Mouse (Mus musculus): ENCODE measurements around the gene Rag2. TPM values are rescaled to one million over a fixed set of nuclear protein-coding genes. Genes with fewer than 3 reads are reported as not detected.

Rag2 gene
- polyA plus RNA-seq (2016; fragmentation: Nextera tagmentation; extraction: Ambion mirVana), result not detected in 2 replicates

DNA sequence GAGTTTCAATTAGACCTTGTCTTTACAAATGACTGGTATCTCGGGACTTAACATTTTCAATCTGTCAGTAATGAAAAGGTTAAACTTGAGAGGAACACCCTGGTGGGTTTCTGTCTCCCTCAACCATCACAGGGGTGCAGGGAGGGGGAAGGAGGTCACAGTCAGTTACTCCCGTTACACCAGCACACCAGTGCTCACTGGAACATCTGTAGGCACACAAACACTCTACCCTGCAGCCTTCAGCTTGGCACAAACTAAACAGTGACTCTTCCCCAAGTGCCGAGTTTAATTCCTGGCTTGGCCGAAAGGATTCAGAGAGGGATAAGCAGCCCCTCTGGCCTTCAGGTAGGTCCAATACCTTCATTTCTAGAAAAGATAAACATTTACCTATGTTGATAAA, at the start of gene Rag2:
Rag2 (plus strand) TSS at position 193 of the 400 bp plus-strand sequence.
- WGBS, result 61% methylated on average over 4 of the region's 4 CpGs
- ATAC-seq (ENCODE audit: low FRiP score), result no peak
- no peaks in the 10 kb centered on the region for H3K9me3 ChIP-seq
- no peak within 1 kb of the TSS for H3K27ac ChIP-seq
- no peaks in the 10 kb centered on the region for H3K36me3 ChIP-seq (replicated peaks)
- H3K9ac ChIP-seq, result no peak within 1 kb of the TSS
- no peak within 1 kb of the TSS for H3K4me3 ChIP-seq (replicated peaks)
- H3K4me2 ChIP-seq, result no peak within 1 kb of the TSS
- H3K4me1 ChIP-seq, result peaks cover 15% of the 10 kb centered on the region
- H3K27me3 ChIP-seq, result no peaks in the 10 kb centered on the region

DNA sequence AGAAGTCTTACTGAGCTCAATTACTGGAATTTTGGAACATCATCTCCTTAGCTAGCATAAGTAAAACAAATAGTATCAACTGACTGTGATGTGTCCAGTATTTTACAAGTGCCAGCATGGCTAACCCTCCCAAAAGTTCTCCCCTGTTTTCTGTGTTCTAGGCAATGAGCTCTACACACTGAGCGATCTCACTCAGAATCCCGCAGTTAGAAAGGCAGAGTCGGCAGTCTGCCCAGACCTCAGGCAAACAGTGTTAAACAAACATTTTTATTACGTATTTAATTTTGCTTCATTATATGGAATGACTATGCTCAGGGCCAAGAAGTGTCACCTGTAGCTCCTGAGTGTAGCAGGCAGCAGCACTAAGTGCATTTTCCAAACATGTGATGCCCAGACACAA, 47.3 kb upstream of the Rag2 start:
- H3K27me3 ChIP-seq, result peaks cover 4% of the 10 kb centered on the region; the same call in 1 of the 2 replicates
- H3K4me3 ChIP-seq (replicated peaks), result no peak overlapping the region
- no peak overlapping the region for H3K4me2 ChIP-seq
- no peak for ATAC-seq (ENCODE audit: low FRiP score)
- no peak overlapping the region for H3K27ac ChIP-seq
- H3K4me1 ChIP-seq, result no peaks in the 10 kb centered on the region
- WGBS, result 92% methylated on average over 4 of the region's 4 CpGs
- H3K9ac ChIP-seq, result no peak overlapping the region
- H3K9me3 ChIP-seq, result no peaks in the 10 kb centered on the region
- no peaks in the 10 kb centered on the region for H3K36me3 ChIP-seq (replicated peaks)

DNA sequence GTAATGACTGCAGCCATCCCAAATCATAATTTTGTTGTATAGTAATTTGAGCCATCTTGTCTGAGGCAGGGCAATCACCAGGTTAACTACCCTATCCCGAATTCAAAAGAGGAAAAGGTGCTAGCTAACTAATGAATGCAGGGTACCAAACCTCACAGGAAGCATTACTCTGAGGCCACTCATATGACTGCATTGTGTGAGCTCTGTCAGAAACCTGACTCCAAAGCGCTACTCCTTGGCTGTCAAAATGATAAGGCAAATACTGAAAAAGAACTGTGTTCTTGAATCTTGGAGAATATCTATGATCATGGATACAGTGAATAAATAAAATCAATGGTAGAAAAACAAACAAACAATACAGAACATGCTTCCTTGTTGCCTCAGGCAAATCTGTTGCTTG, 44.5 kb upstream of the Rag2 start:
- H3K27ac ChIP-seq, result no peak overlapping the region
- H3K36me3 ChIP-seq (replicated peaks), result no peaks in the 10 kb centered on the region
- H3K4me2 ChIP-seq, result no peak overlapping the region
- no peaks in the 10 kb centered on the region for H3K4me1 ChIP-seq
- peaks cover 4% of the 10 kb centered on the region; the same call in 1 of the 2 replicates for H3K27me3 ChIP-seq
- 73% methylated on average over 2 of the region's 2 CpGs for WGBS
- no peak for ATAC-seq (ENCODE audit: low FRiP score)
- no peaks in the 10 kb centered on the region for H3K9me3 ChIP-seq
- no peak overlapping the region for H3K9ac ChIP-seq
- H3K4me3 ChIP-seq (replicated peaks), result no peak overlapping the region

DNA sequence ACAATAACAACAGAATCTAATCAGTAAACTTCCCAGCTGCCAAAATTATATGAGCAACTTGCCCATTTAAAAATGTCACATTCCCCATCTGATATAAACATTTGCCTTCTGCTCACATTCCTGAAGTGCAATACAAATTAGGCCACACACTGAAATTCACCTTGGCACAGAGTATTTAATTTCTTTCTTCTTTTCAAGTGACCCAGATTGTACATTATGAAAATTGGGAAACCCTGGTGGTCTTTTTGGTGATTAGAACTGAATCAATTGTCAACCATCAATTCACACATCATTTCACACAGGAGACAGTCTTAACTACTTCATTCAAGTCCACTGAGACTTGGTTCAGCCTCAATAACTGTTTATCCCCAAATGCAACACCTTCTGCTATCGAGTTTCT, 44.1 kb upstream of the Rag2 start:
- ATAC-seq (ENCODE audit: low FRiP score), result no peak
- Histone ChIP-seq H3K36me3 (replicated peaks) (no peaks in the 10 kb centered on the region), H3K4me2 (no peak overlapping the region), H3K9ac (no peak overlapping the region), H3K4me3 (replicated peaks) (no peak overlapping the region), H3K27me3 (peaks cover 4% of the 10 kb centered on the region; the same call in 1 of the 2 replicates), H3K27ac (no peak overlapping the region), H3K4me1 (no peaks in the 10 kb centered on the region), H3K9me3 (no peaks in the 10 kb centered on the region)
- 24% methylated on average over 1 of the region's 1 CpGs for WGBS

DNA sequence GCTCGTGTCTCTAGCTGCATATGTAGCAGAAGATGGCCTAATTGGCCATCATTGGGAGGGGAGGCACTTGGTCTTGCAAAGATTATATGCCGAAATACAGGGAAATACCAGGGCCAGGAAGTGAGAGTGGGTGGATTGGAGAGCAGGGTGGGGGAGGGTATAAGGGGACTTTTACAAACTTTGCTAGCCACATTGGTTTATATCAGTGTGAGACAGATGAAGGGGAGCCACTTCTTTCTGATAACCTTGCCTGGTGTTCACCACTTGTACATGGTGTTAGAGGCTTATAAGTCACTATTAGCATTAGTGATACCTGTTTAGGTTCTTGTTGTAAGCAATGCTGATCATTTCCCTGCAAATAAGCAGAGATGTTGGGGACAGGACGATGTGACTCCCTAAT, 43.5 kb upstream of the Rag2 start:
- Histone ChIP-seq H3K36me3 (replicated peaks) (no peaks in the 10 kb centered on the region), H3K9me3 (no peaks in the 10 kb centered on the region), H3K4me1 (no peaks in the 10 kb centered on the region), H3K27ac (no peak overlapping the region), H3K9ac (no peak overlapping the region), H3K4me3 (replicated peaks) (no peak overlapping the region), H3K4me2 (no peak overlapping the region), H3K27me3 (peaks cover 4% of the 10 kb centered on the region; the same call in 1 of the 2 replicates)
- 79% methylated on average over 3 of the region's 3 CpGs for WGBS
- no peak for ATAC-seq (ENCODE audit: low FRiP score)

DNA sequence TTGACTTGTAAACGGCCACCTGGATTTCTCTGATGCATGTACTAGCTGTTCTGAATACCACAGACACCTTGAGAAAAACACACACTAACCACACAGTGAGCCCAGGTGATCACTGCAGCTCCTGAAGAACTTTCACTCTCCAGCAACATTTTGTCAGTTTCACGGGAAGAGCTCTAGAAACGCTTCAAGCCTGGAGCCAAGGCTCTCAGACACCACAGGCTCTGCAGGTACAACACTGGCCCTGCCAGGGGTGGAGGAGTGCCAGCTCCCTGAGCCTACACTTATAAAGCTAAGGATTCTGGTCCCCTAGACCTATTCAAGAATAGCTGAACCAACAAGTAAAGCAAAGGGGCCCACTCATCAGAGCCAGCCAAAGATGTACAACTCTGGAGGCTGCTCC, 43.1 kb upstream of the Rag2 start:
- H3K4me2 ChIP-seq, result no peak overlapping the region
- H3K36me3 ChIP-seq (replicated peaks), result no peaks in the 10 kb centered on the region
- no peak overlapping the region for H3K4me3 ChIP-seq (replicated peaks)
- no peaks in the 10 kb centered on the region for H3K9me3 ChIP-seq
- ATAC-seq (ENCODE audit: low FRiP score), result no peak
- H3K27me3 ChIP-seq, result peaks cover 4% of the 10 kb centered on the region; the same call in 1 of the 2 replicates
- no peak overlapping the region for H3K27ac ChIP-seq
- H3K4me1 ChIP-seq, result no peaks in the 10 kb centered on the region
- 87% methylated on average over 3 of the region's 3 CpGs for WGBS
- no peak overlapping the region for H3K9ac ChIP-seq

DNA sequence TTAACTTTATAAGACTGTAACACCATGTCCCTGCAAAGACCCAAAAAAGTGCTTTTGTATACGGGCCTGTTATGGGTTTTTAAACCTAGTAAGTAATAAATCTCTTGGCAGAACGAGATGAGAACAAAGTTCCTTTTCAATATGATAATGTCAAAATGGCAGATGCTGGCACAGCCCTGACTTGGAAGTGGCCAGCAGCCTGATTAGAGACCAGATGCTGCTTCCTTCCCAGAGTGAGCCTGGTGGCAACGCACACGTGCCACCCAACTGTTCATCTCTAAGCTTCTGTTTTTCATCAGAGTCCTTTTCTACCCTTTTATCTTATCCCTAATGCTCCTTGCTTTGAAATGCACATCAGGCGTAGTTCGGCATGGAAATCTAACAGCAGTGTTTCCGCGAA, 33.2 kb upstream of the Rag2 start:
- Histone ChIP-seq H3K9ac (no peak overlapping the region), H3K36me3 (replicated peaks) (no peaks in the 10 kb centered on the region), H3K9me3 (no peaks in the 10 kb centered on the region), H3K4me2 (no peak overlapping the region), H3K27ac (peak overlapping the region; percentile 88), H3K27me3 (no peaks in the 10 kb centered on the region), H3K4me1 (peaks cover 34% of the 10 kb centered on the region), H3K4me3 (replicated peaks) (no peak overlapping the region)
- 38% methylated on average over 8 of the region's 8 CpGs for WGBS
- ATAC-seq (ENCODE audit: low FRiP score), result peak; percentile 27; the same call in 1 of the 2 replicates

DNA sequence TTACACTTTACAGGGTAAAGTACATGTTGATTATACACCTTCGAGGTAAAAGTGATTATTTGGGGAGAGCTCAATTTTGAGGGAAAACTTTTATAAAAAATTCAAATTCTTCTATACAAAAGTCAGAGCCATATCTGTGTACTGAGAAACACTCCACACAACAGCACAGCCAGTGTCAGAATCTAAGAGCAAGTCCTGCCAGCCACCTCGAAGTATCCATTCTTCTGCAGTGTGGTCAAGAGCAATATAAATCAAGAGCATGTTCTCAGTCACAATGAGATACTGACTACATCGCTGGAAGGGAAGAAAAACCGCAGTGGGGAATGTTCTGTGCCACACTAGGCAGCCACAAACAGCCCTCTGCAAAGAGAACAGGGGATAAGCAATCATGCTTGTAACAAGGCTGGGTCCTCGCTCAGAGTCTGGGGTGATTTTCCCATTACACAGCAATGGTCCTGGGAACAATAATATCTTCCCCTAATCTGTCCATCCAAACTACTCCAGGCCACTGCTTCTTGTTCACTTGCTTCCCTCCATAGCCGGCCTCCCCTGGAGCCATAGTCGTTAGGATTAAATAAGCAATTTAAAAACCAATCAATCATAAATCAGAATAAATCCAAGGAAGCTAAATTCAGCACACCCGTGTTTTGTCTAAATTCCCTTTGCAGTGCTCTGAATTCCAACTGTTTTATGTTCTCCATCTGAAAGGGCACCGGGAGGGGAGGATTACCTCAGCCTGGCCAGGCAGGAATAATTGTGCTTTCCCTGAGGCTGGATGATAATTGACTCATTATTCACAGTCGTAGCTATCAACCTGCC, 32.3 kb upstream of the Rag2 start:
- Histone ChIP-seq H3K27ac (peak overlapping the region; percentile 88), H3K27me3 (no peaks in the 10 kb centered on the region), H3K4me3 (replicated peaks) (no peak overlapping the region), H3K9ac (no peak overlapping the region), H3K9me3 (no peaks in the 10 kb centered on the region), H3K4me1 (peaks cover 34% of the 10 kb centered on the region), H3K4me2 (peak overlapping the region; percentile 13; the same call in 1 of the 2 replicates), H3K36me3 (replicated peaks) (no peaks in the 10 kb centered on the region)
- peak; percentile 87 for ATAC-seq (ENCODE audit: low FRiP score)
- WGBS, result 12% methylated on average over 10 of the region's 10 CpGs

DNA sequence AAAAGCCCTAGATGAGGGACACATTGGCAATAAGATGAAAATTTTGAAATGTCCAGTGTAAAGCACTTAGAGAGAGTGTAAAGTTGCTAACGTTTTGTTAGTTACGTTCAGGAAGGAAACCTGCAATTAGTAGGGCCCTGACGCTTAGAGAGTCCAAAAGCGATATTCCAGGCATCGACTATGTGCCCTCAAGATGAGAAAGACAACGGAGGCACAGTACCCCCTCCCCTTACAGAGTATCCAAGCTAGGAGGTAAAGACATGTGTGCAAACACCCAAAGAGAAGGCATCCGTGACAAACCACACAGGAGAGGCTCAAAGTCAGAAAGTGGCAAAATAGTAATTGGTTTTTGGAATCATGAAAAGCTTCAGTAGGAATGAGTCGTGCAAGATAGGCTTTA, 31.6 kb upstream of the Rag2 start:
- H3K9me3 ChIP-seq, result no peaks in the 10 kb centered on the region
- H3K36me3 ChIP-seq (replicated peaks), result no peaks in the 10 kb centered on the region
- WGBS, result 19% methylated on average over 8 of the region's 8 CpGs
- peak; percentile 63 for ATAC-seq (ENCODE audit: low FRiP score)
- peak overlapping the region; percentile 13; the same call in 1 of the 2 replicates for H3K4me2 ChIP-seq
- H3K4me3 ChIP-seq (replicated peaks), result no peak overlapping the region
- H3K27ac ChIP-seq, result peak overlapping the region; percentile 88
- no peaks in the 10 kb centered on the region for H3K27me3 ChIP-seq
- H3K4me1 ChIP-seq, result peaks cover 35% of the 10 kb centered on the region
- H3K9ac ChIP-seq, result no peak overlapping the region

DNA sequence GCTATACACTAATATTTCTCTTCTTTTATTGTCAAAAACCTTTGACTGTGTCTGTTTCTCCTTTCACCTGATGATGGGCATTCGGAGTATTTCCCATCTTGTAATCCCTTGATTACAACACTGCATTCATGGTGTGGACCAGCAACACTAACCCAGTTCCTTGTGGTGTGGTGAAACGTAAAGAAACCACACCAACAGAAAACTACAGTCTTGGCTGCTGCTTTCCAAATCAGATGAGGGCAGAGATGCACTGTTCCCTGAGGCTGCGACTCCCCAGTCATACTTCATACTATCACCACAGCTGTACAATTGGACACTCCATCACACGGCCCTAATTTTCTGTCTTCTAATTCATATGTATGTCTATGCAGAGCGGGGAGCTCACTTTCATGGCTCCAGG, 29.8 kb upstream of the Rag2 start:
- no peaks in the 10 kb centered on the region for H3K27me3 ChIP-seq
- WGBS, result 89% methylated on average over 5 of the region's 5 CpGs
- H3K27ac ChIP-seq, result no peak overlapping the region
- H3K4me2 ChIP-seq, result no peak overlapping the region
- no peaks in the 10 kb centered on the region for H3K9me3 ChIP-seq
- H3K4me1 ChIP-seq, result peaks cover 43% of the 10 kb centered on the region
- H3K4me3 ChIP-seq (replicated peaks), result no peak overlapping the region
- H3K36me3 ChIP-seq (replicated peaks), result no peaks in the 10 kb centered on the region
- no peak for ATAC-seq (ENCODE audit: low FRiP score)
- H3K9ac ChIP-seq, result no peak overlapping the region

DNA sequence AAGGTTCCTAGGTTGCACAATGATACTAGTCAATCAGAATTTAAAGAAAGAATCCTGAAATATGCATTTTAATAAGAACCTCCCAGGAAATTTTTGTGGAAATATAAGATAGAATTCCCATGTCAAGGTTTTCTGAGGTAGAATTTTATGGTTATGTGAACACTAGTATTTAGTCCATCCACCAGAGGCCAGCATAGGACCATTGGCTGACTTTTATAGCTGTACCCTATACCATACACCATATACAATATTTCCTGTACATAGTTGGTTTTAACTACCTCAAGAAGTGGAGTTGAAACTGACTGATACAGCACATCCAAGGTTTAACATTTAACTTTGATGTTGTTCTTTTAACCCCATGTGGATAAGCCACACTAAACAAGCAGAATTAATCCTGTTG, 27.3 kb upstream of the Rag2 start:
- ATAC-seq (ENCODE audit: low FRiP score), result no peak
- H3K36me3 ChIP-seq (replicated peaks), result no peaks in the 10 kb centered on the region
- H3K4me2 ChIP-seq, result no peak overlapping the region
- no peaks in the 10 kb centered on the region for H3K27me3 ChIP-seq
- peaks cover 35% of the 10 kb centered on the region for H3K4me1 ChIP-seq
- no peak overlapping the region for H3K27ac ChIP-seq
- no peak overlapping the region for H3K9ac ChIP-seq
- H3K9me3 ChIP-seq, result no peaks in the 10 kb centered on the region
- H3K4me3 ChIP-seq (replicated peaks), result no peak overlapping the region

DNA sequence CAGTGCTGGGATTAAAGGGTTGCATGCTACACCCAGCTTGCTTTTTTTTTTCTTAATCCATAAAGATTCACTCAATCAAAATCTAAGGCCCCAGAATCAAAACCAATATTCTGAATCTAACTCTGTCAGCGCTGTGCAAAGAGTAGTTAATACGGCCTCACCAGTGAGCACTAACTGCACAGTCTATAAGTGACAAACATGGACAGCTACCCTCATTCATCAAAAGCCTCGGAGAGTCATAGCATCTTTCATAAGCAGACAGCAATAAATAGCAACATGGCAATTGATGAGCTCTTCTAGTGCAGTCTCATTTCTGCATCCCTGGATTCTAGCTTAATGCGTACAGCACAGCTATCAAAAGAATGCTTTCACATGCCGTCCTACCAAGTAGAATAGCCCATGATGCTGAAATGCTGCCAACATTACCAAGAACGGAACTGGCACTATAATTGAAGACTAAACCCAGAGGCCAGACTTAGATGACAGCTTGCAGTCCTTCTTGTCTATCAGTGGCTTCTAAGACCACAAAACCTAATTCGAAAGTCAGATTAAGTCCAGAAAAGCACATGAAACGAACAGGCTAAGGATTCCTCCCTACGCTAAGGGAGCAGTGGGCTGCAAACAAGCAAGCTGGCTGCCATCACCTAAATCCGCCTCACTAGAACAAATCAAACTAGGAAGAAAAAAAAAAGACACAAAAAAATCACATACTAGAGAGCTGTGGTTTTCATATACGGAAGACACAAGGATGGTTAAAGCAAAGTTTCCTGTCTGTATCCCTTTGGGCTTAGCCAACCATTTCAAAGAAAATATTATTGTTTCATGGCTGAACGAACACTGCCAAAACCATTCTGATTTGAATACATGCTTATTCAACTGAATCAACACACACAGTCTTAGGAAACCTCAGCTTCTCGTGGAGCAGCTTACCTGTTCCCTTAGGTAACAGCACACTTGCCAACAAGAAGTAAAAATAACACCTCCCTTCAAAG, 26.0 kb upstream of the Rag2 start:
- Histone ChIP-seq H3K9ac (no peak overlapping the region), H3K27ac (peak overlapping the region; percentile 59), H3K27me3 (no peaks in the 10 kb centered on the region), H3K4me2 (0 out of 2 replicates have a peak overlapping the region, but pooled peaks have one; percentile 10), H3K36me3 (replicated peaks) (no peaks in the 10 kb centered on the region), H3K4me3 (replicated peaks) (no peak overlapping the region), H3K9me3 (no peaks in the 10 kb centered on the region), H3K4me1 (peaks cover 22% of the 10 kb centered on the region)
- WGBS, result 54% methylated on average over 13 of the region's 13 CpGs
- ATAC-seq (ENCODE audit: low FRiP score), result peak; percentile 30; the same call in 1 of the 2 replicates

Data from forebrain, embryonic 12.5 days (tissue).